Mouse (Mus musculus): ENCODE measurements around the gene Tmem231. TPM values are rescaled to one million over a fixed set of nuclear protein-coding genes. Genes with fewer than 3 reads are reported as not detected.

Gene Tmem231
- polyA plus RNA-seq (2012; rRNA removed) = 8.0 and 8.2 TPM in 2 replicates

GRCm38 (mm10) chr8:111933348-111934076, at the start of gene Tmem231:
TSS of gene Tmem231 (minus strand) at chr8:111933881.
- 2% methylated on average over 53 of the region's 53 CpGs for WGBS
- peak; percentile 84 for DNase-seq
- Histone ChIP-seq H3K4me1 (ENCODE audit: control insufficient read depth, insufficient read depth, low read length) (no peaks in the 10 kb centered on the region), H3K4me3 (replicated peaks; ENCODE audit: extremely low read depth, low read depth, low read length) (peak within 1 kb of the TSS; percentile 64)
- TF ChIP-seq CTCF (IDR thresholded peaks at IDR 0.05; ENCODE audit: insufficient read depth, low read length) (no peak), POLR2A (IDR thresholded peaks at IDR 0.05; ENCODE audit: borderline replicate concordance, extremely low read depth, low read depth, low read length) (no peak; the same call in 1 of the 2 replicates)

- 71% methylated on average over 7 of the region's 7 CpGs for WGBS
- DNase-seq = no peak
- no peaks in the 10 kb centered on the region for H3K4me1 ChIP-seq (ENCODE audit: control insufficient read depth, insufficient read depth, low read length)
- H3K4me3 ChIP-seq (replicated peaks; ENCODE audit: extremely low read depth, low read depth, low read length) = no peak overlapping the region
- no peak for TF ChIP-seq POLR2A (IDR thresholded peaks at IDR 0.05; ENCODE audit: borderline replicate concordance, extremely low read depth, low read depth, low read length)
- TF ChIP-seq CTCF (IDR thresholded peaks at IDR 0.05; ENCODE audit: insufficient read depth, low read length) = peak; percentile 10; the same call in 1 of the 2 replicates
Measured at GRCm38 (mm10) chr8:111982116-111982515, 48.4 kb upstream of the Tmem231 start.

GRCm38 (mm10) chr8:111978147-111978546, 44.5 kb upstream of the Tmem231 start:
- WGBS = 76% methylated on average over 10 of the region's 10 CpGs
- H3K4me3 ChIP-seq (replicated peaks; ENCODE audit: extremely low read depth, low read depth, low read length) = no peak overlapping the region
- TF ChIP-seq CTCF (IDR thresholded peaks at IDR 0.05; ENCODE audit: insufficient read depth, low read length) = no peak
- TF ChIP-seq POLR2A (IDR thresholded peaks at IDR 0.05; ENCODE audit: borderline replicate concordance, extremely low read depth, low read depth, low read length) = no peak
- no peaks in the 10 kb centered on the region for H3K4me1 ChIP-seq (ENCODE audit: control insufficient read depth, insufficient read depth, low read length)
- DNase-seq = no peak

- Histone ChIP-seq H3K4me1 (ENCODE audit: control insufficient read depth, insufficient read depth, low read length) (no peaks in the 10 kb centered on the region), H3K4me3 (replicated peaks; ENCODE audit: extremely low read depth, low read depth, low read length) (no peak overlapping the region)
- 61% methylated on average over 2 of the region's 2 CpGs for WGBS
- DNase-seq = no peak
- no peak for TF ChIP-seq POLR2A (IDR thresholded peaks at IDR 0.05; ENCODE audit: borderline replicate concordance, extremely low read depth, low read depth, low read length)
- no peak for TF ChIP-seq CTCF (IDR thresholded peaks at IDR 0.05; ENCODE audit: insufficient read depth, low read length)
Measured at GRCm38 (mm10) chr8:111976326-111976725, 42.6 kb upstream of the Tmem231 start.

- DNase-seq = no peak
- WGBS = 97% methylated on average over 2 of the region's 2 CpGs
- Histone ChIP-seq H3K4me3 (replicated peaks; ENCODE audit: extremely low read depth, low read depth, low read length) (no peak overlapping the region), H3K4me1 (ENCODE audit: control insufficient read depth, insufficient read depth, low read length) (no peaks in the 10 kb centered on the region)
- TF ChIP-seq POLR2A (IDR thresholded peaks at IDR 0.05; ENCODE audit: borderline replicate concordance, extremely low read depth, low read depth, low read length) = no peak
- no peak for TF ChIP-seq CTCF (IDR thresholded peaks at IDR 0.05; ENCODE audit: insufficient read depth, low read length)
Measured at GRCm38 (mm10) chr8:111975706-111976105, 42.0 kb upstream of the Tmem231 start.

- no peak for TF ChIP-seq CTCF (IDR thresholded peaks at IDR 0.05; ENCODE audit: insufficient read depth, low read length)
- TF ChIP-seq POLR2A (IDR thresholded peaks at IDR 0.05; ENCODE audit: borderline replicate concordance, extremely low read depth, low read depth, low read length) = no peak
- H3K4me3 ChIP-seq (replicated peaks; ENCODE audit: extremely low read depth, low read depth, low read length) = no peak overlapping the region
- H3K4me1 ChIP-seq (ENCODE audit: control insufficient read depth, insufficient read depth, low read length) = no peaks in the 10 kb centered on the region
- no peak for DNase-seq
- WGBS = 92% methylated on average over 12 of the region's 12 CpGs
Measured at GRCm38 (mm10) chr8:111974138-111974537, 40.5 kb upstream of the Tmem231 start.

GRCm38 (mm10) chr8:111968991-111969390, 35.3 kb upstream of the Tmem231 start:
- TF ChIP-seq CTCF (IDR thresholded peaks at IDR 0.05; ENCODE audit: insufficient read depth, low read length) (no peak), POLR2A (IDR thresholded peaks at IDR 0.05; ENCODE audit: borderline replicate concordance, extremely low read depth, low read depth, low read length) (no peak)
- no peak for DNase-seq
- WGBS = 57% methylated on average over 5 of the region's 5 CpGs
- H3K4me3 ChIP-seq (replicated peaks; ENCODE audit: extremely low read depth, low read depth, low read length) = no peak overlapping the region
- H3K4me1 ChIP-seq (ENCODE audit: control insufficient read depth, insufficient read depth, low read length) = no peaks in the 10 kb centered on the region

- 86% methylated on average over 10 of the region's 10 CpGs for WGBS
- TF ChIP-seq CTCF (IDR thresholded peaks at IDR 0.05; ENCODE audit: insufficient read depth, low read length) = no peak
- no peak for DNase-seq
- Histone ChIP-seq H3K4me1 (ENCODE audit: control insufficient read depth, insufficient read depth, low read length) (no peaks in the 10 kb centered on the region), H3K4me3 (replicated peaks; ENCODE audit: extremely low read depth, low read depth, low read length) (no peak overlapping the region)
Measured at GRCm38 (mm10) chr8:111968541-111968940, 34.9 kb upstream of the Tmem231 start.

GRCm38 (mm10) chr8:111967246-111967870, 33.7 kb upstream of the Tmem231 start:
- H3K4me1 ChIP-seq (ENCODE audit: control insufficient read depth, insufficient read depth, low read length) = no peaks in the 10 kb centered on the region
- DNase-seq = no peak
- H3K4me3 ChIP-seq (replicated peaks; ENCODE audit: extremely low read depth, low read depth, low read length) = no peak overlapping the region
- no peak for TF ChIP-seq POLR2A (IDR thresholded peaks at IDR 0.05; ENCODE audit: borderline replicate concordance, extremely low read depth, low read depth, low read length)
- no peak for TF ChIP-seq CTCF (IDR thresholded peaks at IDR 0.05; ENCODE audit: insufficient read depth, low read length)
- WGBS = 78% methylated on average over 5 of the region's 5 CpGs
